Mouse (Mus musculus) testis, adult 2 months (tissue): ENCODE measurements around the gene Hal.

ENCODE experiments used
- CTCF ChIP-seq: fragments of 200-500 bp; IDR thresholded peaks from 2 replicates; pipeline ENCODE4 v1.5.1; 2012; ENCODE audit warnings: low read depth, mild to moderate bottlenecking, inconsistent platforms, low read length, moderate library complexity; ENCODE audit not compliant: control insufficient read depth, insufficient read depth, insufficient replicate concordance
- POLR2A ChIP-seq: fragments of 200-500 bp; IDR thresholded peaks from 2 replicates; pipeline ENCODE4 v1.6.1; 2012; ENCODE audit warnings: low read depth, mild to moderate bottlenecking, inconsistent platforms, low read length, moderate library complexity; ENCODE audit not compliant: control insufficient read depth

DNA sequence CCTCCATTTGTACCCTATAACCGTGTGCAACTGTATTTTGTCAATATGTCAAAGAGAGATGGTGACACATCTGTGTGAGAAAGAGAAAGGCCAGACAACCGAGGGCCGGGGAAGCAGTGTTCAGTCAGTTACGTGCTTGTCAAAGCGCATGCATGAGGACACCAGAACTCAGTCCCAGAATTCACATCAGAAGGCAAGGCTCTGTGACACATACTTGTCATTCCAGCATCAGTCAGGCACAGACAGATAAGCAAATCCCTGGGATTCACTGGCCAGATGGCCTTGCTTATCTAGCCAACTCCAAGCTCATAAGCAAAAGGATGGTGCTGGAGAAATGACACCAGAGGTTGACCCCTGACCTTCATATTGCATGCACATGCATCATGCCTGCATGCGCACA, 47.1 kb upstream of the Hal start:
- TF ChIP-seq CTCF (no peak), POLR2A (no peak)
